Mouse (Mus musculus) MEL (cell line): ENCODE measurements at regions not wholly inside any gene's neighbourhood (a gene's known extent, or its start where the extent isn't known, plus 50 kb on each side); places are given as distances from the start of the nearest gene placed in this dataset.

ENCODE experiments used
- DNase-seq: peaks from one replicate; pipeline ENCODE4 v3.0.0; 2011; ENCODE audit warnings: low read depth, low spot score
- H3K27ac ChIP-seq: 2 replicates; pipeline ENCODE4 v1.5.1; 2012; ENCODE audit warnings: low read depth, mild to moderate bottlenecking, control low read depth, low read length, moderate library complexity; ENCODE audit not compliant: control insufficient read depth
- H3K27me3 ChIP-seq, 2 experiments: fragments of 150-350 bp in 1 of 2; sonication (generic) in 1 of 2; 2 replicates each; pipeline ENCODE4 v1.6.1; 2012; ENCODE audit warnings: low read length in 2 of 2, mild to moderate bottlenecking in 2 of 2, improper control_type of control experiment in 1 of 2, moderate library complexity in 1 of 2; ENCODE audit not compliant: insufficient read depth in 2 of 2, control insufficient read depth in 1 of 2
- H3K36me3 ChIP-seq, 2 experiments: 2 replicates each; pipeline ENCODE4 v1.6.1; 2012 to 2014; ENCODE audit warnings: low read length in 2 of 2, improper control_type of control experiment in 1 of 2, inconsistent platforms in 1 of 2, mild to moderate bottlenecking in 1 of 2; ENCODE audit not compliant: insufficient read depth in 2 of 2, control insufficient read depth in 1 of 2
- H3K4me1 ChIP-seq, 2 experiments: fragments of 150-350 bp in 1 of 2; sonication (generic) in 1 of 2; 2 replicates each; pipeline ENCODE4 v1.6.1; 2012; ENCODE audit warnings: low read length in 2 of 2, improper control_type of control experiment in 1 of 2, mild to moderate bottlenecking in 1 of 2; ENCODE audit not compliant: insufficient read depth in 2 of 2, control insufficient read depth in 1 of 2
- H3K4me3 ChIP-seq, 2 experiments: fragments of 150-350 bp in 1 of 2; sonication (generic) in 1 of 2; 2 replicates each; pipeline ENCODE4 v1.5.1; 2012; ENCODE audit warnings: low read depth in 2 of 2, low read length in 2 of 2, mild to moderate bottlenecking in 2 of 2, moderate library complexity in 2 of 2, control low read depth in 1 of 2, improper control_type of control experiment in 1 of 2; ENCODE audit not compliant: control insufficient read depth in 1 of 2, insufficient read depth in 1 of 2
- H3K79me2 ChIP-seq: 2 replicates; pipeline ENCODE4 v1.6.1; 2012; ENCODE audit warnings: mild to moderate bottlenecking, low read length, moderate library complexity; ENCODE audit not compliant: control insufficient read depth, poor library complexity, insufficient read depth
- H3K9ac ChIP-seq: 2 replicates; pipeline ENCODE4 v1.6.1; 2012; ENCODE audit warnings: low read depth, mild to moderate bottlenecking, control low read depth, low read length, moderate library complexity; ENCODE audit not compliant: control insufficient read depth, poor library complexity, severe bottlenecking
- H3K9me3 ChIP-seq: fragments of 150-350 bp; sonication (generic); replicated peaks from 2 replicates; pipeline ENCODE4 v1.6.1; 2012; ENCODE audit warnings: mild to moderate bottlenecking, low read length, improper control_type of control experiment, moderate library complexity; ENCODE audit not compliant: insufficient read depth
- CHD1 ChIP-seq: IDR thresholded peaks from 2 replicates; pipeline ENCODE4 v1.6.1; 2012; ENCODE audit warnings: low read depth, mild to moderate bottlenecking, inconsistent platforms, low read length, improper control_type of control experiment
- CHD2 ChIP-seq: IDR thresholded peaks from 2 replicates; pipeline ENCODE4 v1.6.1; 2011; ENCODE audit warnings: low read length, improper control_type of control experiment
- CTCF ChIP-seq, 3 experiments: IDR thresholded peaks in 2 of 3; conservative IDR thresholded peaks in 1 of 3; 2 replicates each; pipeline ENCODE4 v1.5.1; 2011 to 2012; ENCODE audit warnings: low read length in 3 of 3, low read depth in 2 of 3, mild to moderate bottlenecking in 2 of 3, improper control_type of control experiment in 1 of 3, inconsistent platforms in 1 of 3, mixed read lengths in 1 of 3, moderate library complexity in 1 of 3; ENCODE audit not compliant: control insufficient read depth in 1 of 3, insufficient read depth in 1 of 3, poor library complexity in 1 of 3, severe bottlenecking in 1 of 3
- ELF1 ChIP-seq: IDR thresholded peaks from 2 replicates; pipeline ENCODE4 v1.6.1; 2014; ENCODE audit warnings: low read depth, mild to moderate bottlenecking, inconsistent platforms, low read length, improper control_type of control experiment, moderate library complexity
- EP300 ChIP-seq, 2 experiments: IDR thresholded peaks; 2 replicates each; pipeline ENCODE4 v1.6.1; 2011; ENCODE audit warnings: improper control_type of control experiment in 2 of 2, low read length in 2 of 2, low read depth in 1 of 2, mild to moderate bottlenecking in 1 of 2
- GABPA ChIP-seq: IDR thresholded peaks from 2 replicates; pipeline ENCODE4 v1.6.1; 2012; ENCODE audit warnings: low read depth, mild to moderate bottlenecking, inconsistent platforms, low read length, improper control_type of control experiment, moderate library complexity
- GATA1 ChIP-seq: IDR thresholded peaks from 2 replicates; pipeline ENCODE4 v1.6.1; 2011; ENCODE audit warnings: low read depth, low read length, improper control_type of control experiment
- HCFC1 ChIP-seq: IDR thresholded peaks from 2 replicates; pipeline ENCODE4 v1.6.1; 2012; ENCODE audit warnings: low read depth, mild to moderate bottlenecking, inconsistent platforms, low read length, improper control_type of control experiment, moderate library complexity
- JUND ChIP-seq: IDR thresholded peaks from 2 replicates; pipeline ENCODE4 v1.6.1; 2011; ENCODE audit warnings: low read depth, mild to moderate bottlenecking, improper control_type of control experiment, low read length
- KAT2A ChIP-seq: conservative IDR thresholded peaks from 2 replicates; pipeline ENCODE4 v1.6.1; 2012; ENCODE audit warnings: low read depth, low read length, improper control_type of control experiment, inconsistent platforms
- MAFK ChIP-seq: IDR thresholded peaks from 2 replicates; pipeline ENCODE4 v1.6.1; 2011; ENCODE audit warnings: low read depth, mild to moderate bottlenecking, low read length, improper control_type of control experiment, borderline replicate concordance
- MAX ChIP-seq: IDR thresholded peaks from 2 replicates; pipeline ENCODE4 v1.6.1; 2011; ENCODE audit warnings: low read length, improper control_type of control experiment
- MAZ ChIP-seq: IDR thresholded peaks from 2 replicates; pipeline ENCODE4 v1.6.1; 2012; ENCODE audit warnings: low read depth, mild to moderate bottlenecking, inconsistent platforms, low read length, improper control_type of control experiment
- MEF2A ChIP-seq: IDR thresholded peaks from 2 replicates; pipeline ENCODE4 v1.6.1; 2014; ENCODE audit warnings: low read depth, mild to moderate bottlenecking, inconsistent platforms, low read length, improper control_type of control experiment; ENCODE audit not compliant: poor library complexity, insufficient replicate concordance, severe bottlenecking; ENCODE audit errors: extremely low read depth
- MXI1 ChIP-seq: IDR thresholded peaks from 2 replicates; pipeline ENCODE4 v1.6.1; 2011; ENCODE audit warnings: mild to moderate bottlenecking, low read depth, low read length, improper control_type of control experiment
- MYB ChIP-seq: IDR thresholded peaks from 2 replicates; pipeline ENCODE4 v1.6.1; 2011; ENCODE audit warnings: mild to moderate bottlenecking, low read depth, low read length, improper control_type of control experiment
- MYC ChIP-seq: IDR thresholded peaks from 2 replicates; pipeline ENCODE4 v1.6.1; 2011; ENCODE audit warnings: low read depth, mild to moderate bottlenecking, low read length, improper control_type of control experiment, moderate library complexity
- NELFE ChIP-seq: IDR thresholded peaks from 2 replicates; pipeline ENCODE4 v1.6.1; 2011; ENCODE audit warnings: low read depth, low read length, improper control_type of control experiment
- NRF1 ChIP-seq: IDR thresholded peaks from 2 replicates; pipeline ENCODE4 v1.6.1; 2014; ENCODE audit warnings: low read depth, mild to moderate bottlenecking, inconsistent platforms, low read length, improper control_type of control experiment, moderate library complexity; ENCODE audit not compliant: poor library complexity, insufficient read depth, severe bottlenecking
- POLR2A ChIP-seq, 2 experiments: IDR thresholded peaks; 2 replicates each; pipeline ENCODE4 v1.6.1; 2011 to 2012; ENCODE audit warnings: low read length in 2 of 2, mild to moderate bottlenecking in 2 of 2, control low read depth in 1 of 2, improper control_type of control experiment in 1 of 2, low read depth in 1 of 2, moderate library complexity in 1 of 2; ENCODE audit not compliant: control insufficient read depth in 1 of 2, insufficient read depth in 1 of 2, poor library complexity in 1 of 2
- POLR2AphosphoS2 ChIP-seq: IDR thresholded peaks from 2 replicates; pipeline ENCODE4 v1.6.1; 2011; ENCODE audit warnings: low read length, improper control_type of control experiment
- POLR2AphosphoS5 ChIP-seq: IDR thresholded peaks from 2 replicates; pipeline ENCODE4 v1.6.1; 2012; ENCODE audit warnings: low read depth, borderline replicate concordance, mild to moderate bottlenecking, inconsistent platforms, low read length, moderate library complexity, mixed read lengths
- RAD21 ChIP-seq: IDR thresholded peaks from 2 replicates; pipeline ENCODE4 v1.6.1; 2011; ENCODE audit warnings: mild to moderate bottlenecking, low read depth, low read length, improper control_type of control experiment
- RCOR1 ChIP-seq: IDR thresholded peaks from 2 replicates; pipeline ENCODE4 v1.6.1; 2012; ENCODE audit warnings: low read depth, mild to moderate bottlenecking, inconsistent platforms, low read length, improper control_type of control experiment
- TAL1 ChIP-seq: IDR thresholded peaks from 2 replicates; pipeline ENCODE4 v1.6.1; 2012; ENCODE audit warnings: mild to moderate bottlenecking, inconsistent platforms, low read length, moderate library complexity, mixed read lengths
- TCF12 ChIP-seq: IDR thresholded peaks from 2 replicates; pipeline ENCODE4 v1.6.1; 2014; ENCODE audit warnings: low read depth, mild to moderate bottlenecking, inconsistent platforms, low read length, improper control_type of control experiment, moderate library complexity
- UBTF ChIP-seq: IDR thresholded peaks from 2 replicates; pipeline ENCODE4 v1.6.1; 2012; ENCODE audit warnings: low read depth, mild to moderate bottlenecking, inconsistent platforms, low read length, improper control_type of control experiment, moderate library complexity, borderline replicate concordance; ENCODE audit not compliant: insufficient read depth
- USF2 ChIP-seq, 2 experiments: IDR thresholded peaks; 2 replicates each; pipeline ENCODE4 v1.6.1; 2011 to 2012; ENCODE audit warnings: improper control_type of control experiment in 2 of 2, low read length in 2 of 2, borderline replicate concordance in 1 of 2, inconsistent platforms in 1 of 2, low read depth in 1 of 2, mild to moderate bottlenecking in 1 of 2; ENCODE audit not compliant: insufficient read depth in 1 of 2

DNA sequence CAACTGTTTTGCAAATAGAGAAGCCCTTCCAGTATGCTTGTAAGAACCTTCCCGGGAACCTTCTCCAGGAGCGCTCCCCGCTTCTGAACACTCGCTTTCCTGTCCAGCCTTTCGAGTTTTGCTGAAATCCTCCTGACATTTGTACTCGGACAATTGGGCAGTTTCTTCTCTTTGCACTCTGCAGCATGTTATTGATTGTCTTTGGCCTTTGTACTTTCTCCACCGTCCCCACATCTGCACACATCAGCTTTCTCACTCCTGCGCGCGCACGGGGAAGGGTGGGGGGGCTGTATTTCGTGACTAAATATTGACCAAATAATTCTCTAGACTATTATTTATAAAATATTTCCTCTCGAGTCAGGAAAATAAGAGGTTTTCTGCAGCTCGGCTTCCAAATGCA is 567.2 kb upstream of the Id4 start:
- Histone ChIP-seq H3K27ac (no peak overlapping the region), H3K4me3 (no peak overlapping the region), H3K9ac (no peak overlapping the region), H3K9me3 (no peaks in the 10 kb centered on the region), H3K4me1 (no peaks in the 10 kb centered on the region), H3K27me3 (no peaks in the 10 kb centered on the region), H3K36me3 (no peaks in the 10 kb centered on the region), H3K79me2 (no peaks in the 10 kb centered on the region)
- TF ChIP-seq MAFK, result no peak
- TF ChIP-seq NRF1, result no peak
- TF ChIP-seq MAX, result no peak
- no peak for TF ChIP-seq USF2 (IDR thresholded peaks at IDR 0.05; ENCODE audit: borderline replicate concordance in 1 of 2, insufficient read depth in 1 of 2, low read depth in 1 of 2, low read length in 2 of 2)
- TF ChIP-seq RCOR1, result no peak
- no peak for TF ChIP-seq NELFE
- TF ChIP-seq HCFC1, result no peak
- no peak for TF ChIP-seq GABPA
- TF ChIP-seq MYC, result no peak
- TF ChIP-seq POLR2AphosphoS5, result no peak
- TF ChIP-seq MAZ, result no peak
- TF ChIP-seq TCF12, result no peak
- no peak for TF ChIP-seq POLR2AphosphoS2
- TF ChIP-seq CHD1, result no peak
- no peak for TF ChIP-seq JUND
- no peak for TF ChIP-seq CTCF (IDR thresholded peaks at IDR 0.05 in 2 of 3, conservative IDR thresholded peaks at IDR 0.05 in 1 of 3; ENCODE audit: control insufficient read depth in 1 of 3, insufficient read depth in 1 of 3, low read depth in 2 of 3, low read length in 3 of 3, poor library complexity in 1 of 3, severe bottlenecking in 1 of 3)
- TF ChIP-seq GATA1, result no peak
- no peak for TF ChIP-seq RAD21
- no peak for TF ChIP-seq MXI1
- TF ChIP-seq UBTF, result no peak
- TF ChIP-seq, all 39 proteins: peak for 0
- no peak for DNase-seq

DNA sequence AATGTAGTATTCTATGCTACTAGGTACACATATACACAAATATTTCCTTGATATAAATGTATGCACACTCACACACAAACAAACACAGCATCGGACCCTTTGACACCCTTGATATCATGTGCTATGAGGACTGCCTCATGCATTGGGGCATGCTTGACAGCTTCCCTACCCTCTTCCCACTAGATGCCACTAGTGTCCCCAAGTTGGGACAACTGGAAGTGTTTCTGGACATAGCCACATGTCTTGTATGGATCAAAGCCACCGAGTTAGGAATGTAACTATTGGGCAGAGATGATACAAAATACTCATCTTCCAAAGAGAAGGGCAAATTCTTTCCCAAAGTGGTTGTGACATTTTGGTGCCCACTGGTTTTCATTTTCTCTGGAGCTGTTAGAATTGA is 565.2 kb upstream of the Id4 start:
- Histone ChIP-seq H3K79me2 (no peaks in the 10 kb centered on the region), H3K9me3 (no peaks in the 10 kb centered on the region), H3K27ac (no peak overlapping the region), H3K4me3 (no peak overlapping the region), H3K9ac (no peak overlapping the region), H3K36me3 (no peaks in the 10 kb centered on the region), H3K4me1 (no peaks in the 10 kb centered on the region), H3K27me3 (no peaks in the 10 kb centered on the region)
- TF ChIP-seq TAL1 (no peak), CHD2 (no peak), POLR2AphosphoS2 (no peak), POLR2A (IDR thresholded peaks at IDR 0.05; ENCODE audit: control insufficient read depth in 1 of 2, insufficient read depth in 1 of 2, low read depth in 1 of 2, low read length in 2 of 2, poor library complexity in 1 of 2) (no peak), RAD21 (no peak), UBTF (no peak), KAT2A (no peak), EP300 (IDR thresholded peaks at IDR 0.05; ENCODE audit: low read depth in 1 of 2, low read length in 2 of 2) (no peak), NELFE (no peak), MEF2A (no peak), CHD1 (no peak), GABPA (no peak), JUND (no peak), POLR2AphosphoS5 (no peak), ELF1 (no peak), MXI1 (no peak), MYB (no peak)
- no peak for DNase-seq
